Mouse (Mus musculus) midbrain, embryonic 10.5 days (tissue): ENCODE results near the gene Aipl1. TPM values are rescaled to one million over a fixed set of nuclear protein-coding genes. Genes with fewer than 3 reads are reported as not detected.

Source experiments
- DNase-seq: peaks from one replicate; pipeline ENCODE4 v3.0.0-alpha.2; 2017; ENCODE audit warnings: low spot score
- H3K27ac ChIP-seq: fragments of 300-500 bp; sonication (generic); replicated peaks from 2 replicates; pipeline ENCODE4 v1.5.1; 2016; ENCODE audit warnings: mild to moderate bottlenecking
- H3K27me3 ChIP-seq: fragments of 300-500 bp; sonication (generic); 2 replicates; pipeline ENCODE4 v1.6.1; 2016; ENCODE audit warnings: low read depth, mild to moderate bottlenecking; ENCODE audit not compliant: poor library complexity, severe bottlenecking
- H3K36me3 ChIP-seq: fragments of 300-500 bp; sonication (generic); 2 replicates; pipeline ENCODE4 v1.6.1; 2016; ENCODE audit warnings: mild to moderate bottlenecking, moderate library complexity
- H3K4me1 ChIP-seq: fragments of 300-500 bp; sonication (generic); 2 replicates; pipeline ENCODE4 v1.6.1; 2016
- H3K4me3 ChIP-seq: fragments of 300-500 bp; sonication (generic); 2 replicates; pipeline ENCODE4 v1.5.1; 2016; ENCODE audit warnings: mild to moderate bottlenecking, moderate library complexity
- H3K9me3 ChIP-seq: fragments of 300-500 bp; sonication (generic); replicated peaks from 2 replicates; pipeline ENCODE4 v1.6.1; 2016; ENCODE audit warnings: mild to moderate bottlenecking
- WGBS: fragments of 180-500 bp; shearing (Covaris S2); methylation state at CpG from one replicate; pipeline ENCODE4 v1.1.7; 2016; 5-methylcytosine and 5-hydroxymethylcytosine counted together
- polyA plus RNA-seq: library from polyadenylated mRNA; unstranded; fragments of >200 nt; fragmentation: Nextera tagmentation; extraction: Ambion mirVana; gene quantifications from 2 replicates; pipeline ENCODE4 v1.2.1, GENCODE M21; 2016

The Aipl1 gene
- polyA plus RNA-seq, 1 experiment from 2014 or later: 0.67 TPM

GRCm38 (mm10) chr11:72044231-72044630 is 6.9 kb upstream of the Aipl1 start:
- no peak for DNase-seq
- no peak overlapping the region for H3K27ac ChIP-seq
- H3K36me3 ChIP-seq: peaks cover 53% of the 10 kb centered on the region
- peaks cover 60% of the 10 kb centered on the region for H3K4me1 ChIP-seq
- WGBS: 89% methylated on average over 3 of the region's 3 CpGs
- H3K4me3 ChIP-seq: peak overlapping the region; percentile 80
- peaks cover 11% of the 10 kb centered on the region for H3K27me3 ChIP-seq
- no peaks in the 10 kb centered on the region for H3K9me3 ChIP-seq

GRCm38 (mm10) chr11:72042631-72043030 is 5.3 kb upstream of the Aipl1 start:
- peaks cover 40% of the 10 kb centered on the region for H3K36me3 ChIP-seq
- WGBS: 2% methylated on average over 14 of the region's 14 CpGs
- peak overlapping the region; percentile 80 for H3K4me3 ChIP-seq
- no peaks in the 10 kb centered on the region for H3K9me3 ChIP-seq
- H3K4me1 ChIP-seq: peaks cover 76% of the 10 kb centered on the region
- no peak for DNase-seq
- H3K27me3 ChIP-seq: peaks cover 10% of the 10 kb centered on the region; the same call in 1 of the 2 replicates
- H3K27ac ChIP-seq: peak overlapping the region; percentile 97

- peaks cover 34% of the 10 kb centered on the region for H3K36me3 ChIP-seq
- no peaks in the 10 kb centered on the region for H3K9me3 ChIP-seq
- peak; percentile 98 for DNase-seq
- H3K4me3 ChIP-seq: peak within 1 kb of the TSS; percentile 80
- peaks cover 80% of the 10 kb centered on the region for H3K4me1 ChIP-seq
- under 1% methylated on average over 52 of the region's 52 CpGs for WGBS
- peaks cover 14% of the 10 kb centered on the region; the same call in 1 of the 2 replicates for H3K27me3 ChIP-seq
- H3K27ac ChIP-seq: peak within 1 kb of the TSS; percentile 97
These were observed 4.7 kb upstream of the Aipl1 start, which contains the start of gene Pimreg for GRCm38 (mm10) chr11:72041768-72042607. Pimreg (plus strand) TSS chr11:72042032.

GRCm38 (mm10) chr11:72041290-72041767 is 4.0 kb upstream of the Aipl1 start:
- 14% methylated on average over 6 of the region's 6 CpGs for WGBS
- peaks cover 80% of the 10 kb centered on the region for H3K4me1 ChIP-seq

GRCm38 (mm10) chr11:72039599-72040386 is 2.5 kb upstream of the Aipl1 start:
- Histone ChIP-seq H3K4me1 (peaks cover 71% of the 10 kb centered on the region), H3K4me3 (peak overlapping the region; percentile 24; the same call in 1 of the 2 replicates)
- no peak for DNase-seq

More at GRCm38 (mm10) chr11:72041290-72041767, 4.0 kb upstream of the Aipl1 start:
- Histone ChIP-seq H3K9me3 (no peaks in the 10 kb centered on the region), H3K36me3 (peaks cover 28% of the 10 kb centered on the region), H3K27me3 (peaks cover 14% of the 10 kb centered on the region; the same call in 1 of the 2 replicates), H3K27ac (peak overlapping the region; percentile 97), H3K4me3 (peak overlapping the region; percentile 80)
- no peak for DNase-seq

GRCm38 (mm10) chr11:72037996-72038395 is 687 bp upstream of the Aipl1 start:
- 2% methylated on average over 4 of the region's 4 CpGs for WGBS
- DNase-seq: peak; percentile 81
- no peaks in the 10 kb centered on the region for H3K36me3 ChIP-seq
- H3K27me3 ChIP-seq: peaks cover 14% of the 10 kb centered on the region; the same call in 1 of the 2 replicates
- no peaks in the 10 kb centered on the region for H3K9me3 ChIP-seq
- H3K4me1 ChIP-seq: peaks cover 53% of the 10 kb centered on the region
- H3K27ac ChIP-seq: peak overlapping the region; percentile 55; the same call in 1 of the 2 replicates
- no peak overlapping the region for H3K4me3 ChIP-seq

More at GRCm38 (mm10) chr11:72039599-72040386, 2.5 kb upstream of the Aipl1 start:
- no peaks in the 10 kb centered on the region for H3K9me3 ChIP-seq
- peaks cover 14% of the 10 kb centered on the region; the same call in 1 of the 2 replicates for H3K27me3 ChIP-seq
- H3K27ac ChIP-seq: peak overlapping the region; percentile 67
- WGBS: 40% methylated on average over 16 of the region's 16 CpGs
- H3K36me3 ChIP-seq: peaks cover 12% of the 10 kb centered on the region

GRCm38 (mm10) chr11:72032589-72032988 is 4.7 kb downstream of the Aipl1 start:
- Histone ChIP-seq H3K9me3 (no peaks in the 10 kb centered on the region), H3K4me1 (peaks cover 11% of the 10 kb centered on the region), H3K4me3 (no peak overlapping the region), H3K27ac (no peak overlapping the region), H3K36me3 (no peaks in the 10 kb centered on the region), H3K27me3 (peaks cover 28% of the 10 kb centered on the region)
- WGBS: 89% methylated on average over 3 of the region's 3 CpGs
- DNase-seq: no peak

GRCm38 (mm10) chr11:72032091-72032490 is 5.2 kb downstream of the Aipl1 start:
- DNase-seq: no peak
- Histone ChIP-seq H3K4me3 (no peak overlapping the region), H3K27me3 (peaks cover 28% of the 10 kb centered on the region), H3K4me1 (peaks cover 7% of the 10 kb centered on the region; the same call in 1 of the 2 replicates), H3K27ac (no peak overlapping the region), H3K36me3 (no peaks in the 10 kb centered on the region), H3K9me3 (no peaks in the 10 kb centered on the region)
- 85% methylated on average over 4 of the region's 4 CpGs for WGBS

GRCm38 (mm10) chr11:72031353-72031752 is 6.0 kb downstream of the Aipl1 start:
- no peaks in the 10 kb centered on the region for H3K9me3 ChIP-seq
- DNase-seq: no peak
- H3K36me3 ChIP-seq: no peaks in the 10 kb centered on the region
- peaks cover 7% of the 10 kb centered on the region; the same call in 1 of the 2 replicates for H3K4me1 ChIP-seq
- H3K4me3 ChIP-seq: no peak overlapping the region
- 92% methylated on average over 7 of the region's 7 CpGs for WGBS
- H3K27me3 ChIP-seq: peaks cover 28% of the 10 kb centered on the region
- H3K27ac ChIP-seq: no peak overlapping the region

- Histone ChIP-seq H3K36me3 (no peaks in the 10 kb centered on the region), H3K27me3 (peaks cover 28% of the 10 kb centered on the region), H3K4me1 (peaks cover 9% of the 10 kb centered on the region), H3K4me3 (no peak overlapping the region), H3K9me3 (no peaks in the 10 kb centered on the region), H3K27ac (no peak overlapping the region)
- 24% methylated on average over 23 of the region's 23 CpGs for WGBS
- peak; percentile 68 for DNase-seq
These were observed 8.2 kb downstream of the Aipl1 start for GRCm38 (mm10) chr11:72029143-72029542.

GRCm38 (mm10) chr11:72027836-72028235 is 9.5 kb downstream of the Aipl1 start:
- DNase-seq: no peak
- H3K27ac ChIP-seq: no peak overlapping the region
- 85% methylated on average over 9 of the region's 9 CpGs for WGBS
- H3K4me1 ChIP-seq: peaks cover 17% of the 10 kb centered on the region
- peaks cover 28% of the 10 kb centered on the region for H3K27me3 ChIP-seq
- no peaks in the 10 kb centered on the region for H3K36me3 ChIP-seq
- no peak overlapping the region for H3K4me3 ChIP-seq
- H3K9me3 ChIP-seq: no peaks in the 10 kb centered on the region

GRCm38 (mm10) chr11:72026516-72026915 is 10.8 kb downstream of the Aipl1 start:
- H3K4me1 ChIP-seq: peaks cover 17% of the 10 kb centered on the region
- no peak for DNase-seq
- no peaks in the 10 kb centered on the region for H3K36me3 ChIP-seq
- H3K27ac ChIP-seq: no peak overlapping the region
- H3K4me3 ChIP-seq: no peak overlapping the region
- WGBS: 92% methylated on average over 9 of the region's 9 CpGs
- no peaks in the 10 kb centered on the region for H3K9me3 ChIP-seq
- H3K27me3 ChIP-seq: peaks cover 28% of the 10 kb centered on the region
